Mouse (Mus musculus): ENCODE data around the gene Tas2r136. TPM values are rescaled to one million over a fixed set of nuclear protein-coding genes. Genes with fewer than 3 reads are reported as not detected.

Gene Tas2r136
- polyA plus RNA-seq (2014; fragmentation: Nextera tagmentation; extraction: Ambion mirVana) = not detected in 2 replicates

GRCm38 (mm10) chr6:132778062-132778461, at the start of gene Tas2r136:
Tas2r136 (minus strand) TSS chr6:132778162.
- Histone ChIP-seq H3K4me2 (ENCODE audit: low read length) (no peak within 1 kb of the TSS), H3K9me3 (ENCODE audit: control insufficient read depth, low read length) (no peaks in the 10 kb centered on the region), H3K4me1 (ENCODE audit: control insufficient read depth, insufficient read depth, low read length) (no peaks in the 10 kb centered on the region), H3K27me3 (ENCODE audit: control insufficient read depth, insufficient read depth, low read length) (no peaks in the 10 kb centered on the region), H3K4me3 (replicated peaks; ENCODE audit: low read depth, low read length) (no peak within 1 kb of the TSS), H3K9ac (replicated peaks; ENCODE audit: low read length) (no peak within 1 kb of the TSS), H3K27ac (replicated peaks; ENCODE audit: low read depth, low read length) (no peak within 1 kb of the TSS), H3K36me3 (ENCODE audit: control insufficient read depth, insufficient read depth, low read length) (no peaks in the 10 kb centered on the region)
- no peak for DNase-seq
- ATAC-seq (ENCODE audit: low FRiP score, low TSS enrichment) = no peak

- ATAC-seq (ENCODE audit: low FRiP score, low TSS enrichment) (no peak), DNase-seq (no peak)
- no peaks in the 10 kb centered on the region for H3K9me3 ChIP-seq (ENCODE audit: control insufficient read depth, low read length)
- H3K9ac ChIP-seq (replicated peaks; ENCODE audit: low read length) = no peak within 1 kb of the TSS
- no peaks in the 10 kb centered on the region for H3K36me3 ChIP-seq (ENCODE audit: control insufficient read depth, insufficient read depth, low read length)
- WGBS = 86% methylated on average over 1 of the region's 1 CpGs
- no peaks in the 10 kb centered on the region for H3K4me1 ChIP-seq (ENCODE audit: control insufficient read depth, insufficient read depth, low read length)
- no peaks in the 10 kb centered on the region for H3K27me3 ChIP-seq (ENCODE audit: control insufficient read depth, insufficient read depth, low read length)
- no peak within 1 kb of the TSS for H3K27ac ChIP-seq (replicated peaks; ENCODE audit: low read depth, low read length)
- no peak within 1 kb of the TSS for H3K4me3 ChIP-seq (replicated peaks; ENCODE audit: low read depth, low read length)
- H3K4me2 ChIP-seq (ENCODE audit: low read length) = no peak within 1 kb of the TSS
Observed at GRCm38 (mm10) chr6:132802518-132802917, 24.6 kb upstream of the Tas2r136 start, which contains the start of gene Tas2r117. Tas2r117 (plus strand) TSS chr6:132802818.

DNA sequence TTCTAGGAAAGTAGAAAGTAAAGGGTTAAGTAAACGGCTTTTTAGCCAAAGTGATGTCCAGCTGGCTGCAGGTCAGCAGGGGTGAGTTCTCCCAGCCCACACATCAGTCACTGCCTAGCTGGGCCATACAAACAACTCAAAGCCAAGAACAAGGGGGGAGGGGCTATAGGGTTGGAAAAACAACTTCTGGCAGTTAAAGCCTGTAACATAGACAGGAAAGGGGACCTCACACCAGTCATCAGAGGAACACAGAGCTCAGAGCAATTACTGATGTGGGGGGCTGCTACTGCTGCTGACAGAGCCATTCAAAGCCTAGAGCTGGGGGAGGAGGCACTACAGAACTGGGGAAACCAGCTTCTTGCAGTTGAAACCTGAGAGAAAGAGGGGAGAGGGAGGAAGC, 17.4 kb upstream of the Tas2r136 start:
- Histone ChIP-seq H3K9ac (replicated peaks; ENCODE audit: low read length) (no peak overlapping the region), H3K4me2 (ENCODE audit: low read length) (no peak overlapping the region), H3K9me3 (ENCODE audit: control insufficient read depth, low read length) (peaks cover 8% of the 10 kb centered on the region; the same call in 1 of the 2 replicates), H3K36me3 (ENCODE audit: control insufficient read depth, insufficient read depth, low read length) (no peaks in the 10 kb centered on the region), H3K4me1 (ENCODE audit: control insufficient read depth, insufficient read depth, low read length) (no peaks in the 10 kb centered on the region), H3K4me3 (replicated peaks; ENCODE audit: low read depth, low read length) (no peak overlapping the region), H3K27ac (replicated peaks; ENCODE audit: low read depth, low read length) (no peak overlapping the region), H3K27me3 (ENCODE audit: control insufficient read depth, insufficient read depth, low read length) (no peaks in the 10 kb centered on the region)
- WGBS = 46% methylated on average over 1 of the region's 1 CpGs
- DNase-seq = no peak
- no peak for ATAC-seq (ENCODE audit: low FRiP score, low TSS enrichment)

- Histone ChIP-seq H3K4me2 (ENCODE audit: low read length) (no peak within 1 kb of the TSS), H3K27me3 (ENCODE audit: control insufficient read depth, insufficient read depth, low read length) (no peaks in the 10 kb centered on the region), H3K36me3 (ENCODE audit: control insufficient read depth, insufficient read depth, low read length) (no peaks in the 10 kb centered on the region), H3K4me3 (replicated peaks; ENCODE audit: low read depth, low read length) (no peak within 1 kb of the TSS), H3K4me1 (ENCODE audit: control insufficient read depth, insufficient read depth, low read length) (no peaks in the 10 kb centered on the region), H3K27ac (replicated peaks; ENCODE audit: low read depth, low read length) (no peak within 1 kb of the TSS), H3K9me3 (ENCODE audit: control insufficient read depth, low read length) (no peaks in the 10 kb centered on the region), H3K9ac (replicated peaks; ENCODE audit: low read length) (no peak within 1 kb of the TSS)
- DNase-seq = no peak
- WGBS = 96% methylated on average over 2 of the region's 2 CpGs
- ATAC-seq (ENCODE audit: low FRiP score, low TSS enrichment) = no peak
Observed at GRCm38 (mm10) chr6:132761831-132762230, 16.1 kb downstream of the Tas2r136 start, which contains the start of gene Tas2r102. Tas2r102 (plus strand) TSS chr6:132762131.

DNA sequence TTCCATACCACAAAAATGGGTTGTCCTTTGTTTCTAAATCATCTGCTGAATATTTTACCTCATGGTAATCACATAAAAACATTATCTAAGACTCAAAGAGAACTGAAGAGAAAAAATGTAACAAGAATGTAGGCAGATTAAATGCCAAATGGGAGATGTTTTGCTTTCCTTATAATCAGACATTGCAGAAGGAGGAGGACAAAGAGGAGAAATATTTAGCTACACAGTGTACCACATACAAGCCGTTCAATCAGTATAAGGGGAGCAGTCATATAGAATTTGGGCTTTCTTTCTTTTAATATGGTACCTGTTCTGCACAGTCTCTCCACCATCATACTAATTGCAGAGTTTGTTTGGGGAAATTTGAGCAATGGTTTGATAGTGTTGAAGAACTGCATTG, 23.5 kb downstream of the Tas2r136 start, which contains the start of gene Tas2r124:
Gene Tas2r124, plus strand, starts transcription at position 301 of the 400 bp plus-strand sequence.
- Histone ChIP-seq H3K4me1 (ENCODE audit: control insufficient read depth, insufficient read depth, low read length) (no peaks in the 10 kb centered on the region), H3K4me3 (replicated peaks; ENCODE audit: low read depth, low read length) (no peak within 1 kb of the TSS), H3K4me2 (ENCODE audit: low read length) (no peak within 1 kb of the TSS), H3K9ac (replicated peaks; ENCODE audit: low read length) (no peak within 1 kb of the TSS), H3K9me3 (ENCODE audit: control insufficient read depth, low read length) (no peaks in the 10 kb centered on the region), H3K27ac (replicated peaks; ENCODE audit: low read depth, low read length) (no peak within 1 kb of the TSS), H3K27me3 (ENCODE audit: control insufficient read depth, insufficient read depth, low read length) (no peaks in the 10 kb centered on the region), H3K36me3 (ENCODE audit: control insufficient read depth, insufficient read depth, low read length) (no peaks in the 10 kb centered on the region)
- no peak for DNase-seq
- 77% methylated on average over 1 of the region's 1 CpGs for WGBS
- ATAC-seq (ENCODE audit: low FRiP score, low TSS enrichment) = no peak

GRCm38 (mm10) chr6:132750206-132750605, 27.8 kb downstream of the Tas2r136 start:
- ATAC-seq (ENCODE audit: low FRiP score, low TSS enrichment) (no peak), DNase-seq (no peak)
- Histone ChIP-seq H3K27me3 (ENCODE audit: control insufficient read depth, insufficient read depth, low read length) (no peaks in the 10 kb centered on the region), H3K4me3 (replicated peaks; ENCODE audit: low read depth, low read length) (no peak overlapping the region), H3K36me3 (ENCODE audit: control insufficient read depth, insufficient read depth, low read length) (no peaks in the 10 kb centered on the region), H3K27ac (replicated peaks; ENCODE audit: low read depth, low read length) (no peak overlapping the region), H3K4me2 (ENCODE audit: low read length) (no peak overlapping the region), H3K9ac (replicated peaks; ENCODE audit: low read length) (no peak overlapping the region), H3K4me1 (ENCODE audit: control insufficient read depth, insufficient read depth, low read length) (no peaks in the 10 kb centered on the region), H3K9me3 (ENCODE audit: control insufficient read depth, low read length) (no peaks in the 10 kb centered on the region)
- 85% methylated on average over 2 of the region's 2 CpGs for WGBS

DNA sequence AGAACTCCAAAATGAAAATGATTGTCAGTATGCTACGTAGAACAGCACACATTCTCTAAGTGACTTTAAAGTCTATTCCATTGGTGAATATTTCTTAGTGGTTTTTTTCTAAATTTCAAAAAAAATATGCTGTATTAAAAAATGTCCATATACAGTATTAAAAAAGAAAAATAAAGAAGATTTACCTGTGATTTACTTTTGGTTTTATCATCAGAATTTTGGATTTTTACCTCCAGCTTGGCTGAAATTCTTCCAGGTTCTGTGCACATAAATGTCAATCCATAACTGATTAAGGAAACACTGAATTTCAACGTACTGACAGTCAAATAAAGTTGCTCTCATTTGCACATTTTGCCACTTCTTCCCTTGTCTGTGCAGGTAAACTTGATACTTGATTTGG, 40.0 kb downstream of the Tas2r136 start, which contains the start of gene Tas2r115:
Gene Tas2r115, minus strand, starts transcription at position 101 of the 400 bp plus-strand sequence.
- Histone ChIP-seq H3K4me1 (ENCODE audit: control insufficient read depth, insufficient read depth, low read length) (no peaks in the 10 kb centered on the region), H3K27me3 (ENCODE audit: control insufficient read depth, insufficient read depth, low read length) (no peaks in the 10 kb centered on the region), H3K4me3 (replicated peaks; ENCODE audit: low read depth, low read length) (no peak within 1 kb of the TSS), H3K27ac (replicated peaks; ENCODE audit: low read depth, low read length) (no peak within 1 kb of the TSS), H3K4me2 (ENCODE audit: low read length) (no peak within 1 kb of the TSS), H3K36me3 (ENCODE audit: control insufficient read depth, insufficient read depth, low read length) (no peaks in the 10 kb centered on the region), H3K9me3 (ENCODE audit: control insufficient read depth, low read length) (no peaks in the 10 kb centered on the region; the same call in 1 of the 2 replicates), H3K9ac (replicated peaks; ENCODE audit: low read length) (no peak within 1 kb of the TSS)
- DNase-seq = no peak
- no peak for ATAC-seq (ENCODE audit: low FRiP score, low TSS enrichment)
- WGBS = 70% methylated on average over 2 of the region's 2 CpGs

Other genes starting within 250 kb of the Tas2r136 start
- gene Prh1, start 208.4 kb downstream of the Tas2r136 start, polyA plus RNA-seq (2014; fragmentation: Nextera tagmentation; extraction: Ambion mirVana) = not detected in 2 replicates
- not detected in 2 replicates for gene Prp2, start 182.2 kb downstream of the Tas2r136 start, polyA plus RNA-seq (2014; fragmentation: Nextera tagmentation; extraction: Ambion mirVana)
- gene A630073D07Rik, start 126.6 kb downstream of the Tas2r136 start, polyA plus RNA-seq (2014; fragmentation: Nextera tagmentation; extraction: Ambion mirVana) = not detected in 2 replicates
- gene Tas2r120, start 121.2 kb downstream of the Tas2r136 start, polyA plus RNA-seq (2014; fragmentation: Nextera tagmentation; extraction: Ambion mirVana) = not detected in 2 replicates
- not detected in 2 replicates for gene Tas2r121, start 77.2 kb downstream of the Tas2r136 start, polyA plus RNA-seq (2014; fragmentation: Nextera tagmentation; extraction: Ambion mirVana)
- gene Tas2r122, start 66.2 kb downstream of the Tas2r136 start, polyA plus RNA-seq (2014; fragmentation: Nextera tagmentation; extraction: Ambion mirVana) = not detected in 2 replicates
- not detected in 2 replicates for gene Tas2r115, start 40.1 kb downstream of the Tas2r136 start, polyA plus RNA-seq (2014; fragmentation: Nextera tagmentation; extraction: Ambion mirVana)
- gene Tas2r124, start 23.4 kb downstream of the Tas2r136 start, polyA plus RNA-seq (2014; fragmentation: Nextera tagmentation; extraction: Ambion mirVana) = not detected in 2 replicates
- gene Tas2r102, start 16.0 kb downstream of the Tas2r136 start, polyA plus RNA-seq (2014; fragmentation: Nextera tagmentation; extraction: Ambion mirVana) = not detected in 2 replicates
- gene Tas2r117, start 24.7 kb upstream of the Tas2r136 start, polyA plus RNA-seq (2014; fragmentation: Nextera tagmentation; extraction: Ambion mirVana) = not detected in 2 replicates
- gene Tas2r123, start 69.0 kb upstream of the Tas2r136 start, polyA plus RNA-seq (2014; fragmentation: Nextera tagmentation; extraction: Ambion mirVana) = not detected in 2 replicates
- gene Tas2r116, start 77.3 kb upstream of the Tas2r136 start, polyA plus RNA-seq (2014; fragmentation: Nextera tagmentation; extraction: Ambion mirVana) = not detected in 2 replicates
- gene Tas2r110, start 89.8 kb upstream of the Tas2r136 start, polyA plus RNA-seq (2014; fragmentation: Nextera tagmentation; extraction: Ambion mirVana) = not detected in 2 replicates
- not detected in 2 replicates for gene Tas2r113, start 114.8 kb upstream of the Tas2r136 start, polyA plus RNA-seq (2014; fragmentation: Nextera tagmentation; extraction: Ambion mirVana)
- not detected in 2 replicates for gene Tas2r125, start 131.5 kb upstream of the Tas2r136 start, polyA plus RNA-seq (2014; fragmentation: Nextera tagmentation; extraction: Ambion mirVana)
- not detected in 2 replicates for gene Tas2r129, start 172.9 kb upstream of the Tas2r136 start, polyA plus RNA-seq (2014; fragmentation: Nextera tagmentation; extraction: Ambion mirVana)
- not detected in 2 replicates for gene Tas2r131, start 179.8 kb upstream of the Tas2r136 start, polyA plus RNA-seq (2014; fragmentation: Nextera tagmentation; extraction: Ambion mirVana)
- gene Tas2r109, start 202.8 kb upstream of the Tas2r136 start, polyA plus RNA-seq (2014; fragmentation: Nextera tagmentation; extraction: Ambion mirVana) = not detected in 2 replicates